Mouse (Mus musculus) ES-E14 (cell line): ENCODE results near the gene Zrsr1. TPM values are rescaled to one million over a fixed set of nuclear protein-coding genes. Genes with fewer than 3 reads are reported as not detected.

Source experiments
- DNase-seq: peaks from one replicate; pipeline ENCODE4 v3.0.0-alpha.2; 2013; ENCODE audit warnings: low read depth, low spot score
- H3K27ac ChIP-seq: 2 replicates; pipeline ENCODE4 v1.5.1; 2012; ENCODE audit warnings: low read depth, mild to moderate bottlenecking, low read length, moderate library complexity, mixed read lengths; ENCODE audit not compliant: poor library complexity, insufficient read depth, severe bottlenecking
- H3K36me3 ChIP-seq: 2 replicates; pipeline ENCODE4 v1.6.1; 2012; ENCODE audit warnings: mild to moderate bottlenecking, low read length, moderate library complexity, mixed read lengths; ENCODE audit not compliant: control insufficient read depth, poor library complexity, insufficient read depth, severe bottlenecking
- H3K4me1 ChIP-seq, 2 experiments: fragments of 150-350 bp in 1 of 2; sonication (generic) in 1 of 2; 2 replicates each; pipeline ENCODE4 v1.6.1; 2012; ENCODE audit warnings: low read length in 2 of 2, mild to moderate bottlenecking in 1 of 2, mixed read lengths in 1 of 2; ENCODE audit not compliant: control insufficient read depth in 2 of 2, insufficient read depth in 2 of 2, poor library complexity in 1 of 2
- H3K4me3 ChIP-seq, 2 experiments: fragments of 150-350 bp in 1 of 2; sonication (generic) in 1 of 2; 2 replicates each; pipeline ENCODE4 v1.5.1; 2012; ENCODE audit warnings: low read length in 2 of 2, low read depth in 1 of 2, mild to moderate bottlenecking in 1 of 2, mixed read lengths in 1 of 2; ENCODE audit not compliant: insufficient read depth in 1 of 2, poor library complexity in 1 of 2, severe bottlenecking in 1 of 2
- H3K9ac ChIP-seq: 2 replicates; pipeline ENCODE4 v1.6.1; 2012; ENCODE audit warnings: low read depth, mild to moderate bottlenecking, low read length, mixed read lengths; ENCODE audit not compliant: poor library complexity, insufficient read depth, severe bottlenecking
- H3K9me3 ChIP-seq: fragments of 150-350 bp; sonication (generic); 2 replicates; pipeline ENCODE4 v1.6.1; 2012; ENCODE audit warnings: low read depth, mild to moderate bottlenecking, low read length; ENCODE audit not compliant: control insufficient read depth, insufficient read depth
- CHD2 ChIP-seq: IDR thresholded peaks from 2 replicates; pipeline ENCODE4 v1.6.1; 2014; ENCODE audit warnings: mild to moderate bottlenecking, low read depth, low read length, inconsistent platforms
- HCFC1 ChIP-seq: IDR thresholded peaks from 2 replicates; pipeline ENCODE4 v1.6.1; 2012; ENCODE audit warnings: low read length, inconsistent platforms, borderline replicate concordance; ENCODE audit not compliant: insufficient read depth
- MAFK ChIP-seq: IDR thresholded peaks from 2 replicates; pipeline ENCODE4 v1.6.1; 2014; ENCODE audit warnings: mild to moderate bottlenecking, low read depth, low read length, inconsistent platforms; ENCODE audit not compliant: insufficient read depth
- ZC3H11A ChIP-seq: IDR thresholded peaks from 2 replicates; pipeline ENCODE4 v1.6.1; 2012; ENCODE audit warnings: low read depth, mild to moderate bottlenecking, inconsistent platforms, low read length, borderline replicate concordance
- ZNF384 ChIP-seq: IDR thresholded peaks from 2 replicates; pipeline ENCODE4 v1.6.1; 2012; ENCODE audit warnings: low read depth, low read length, inconsistent platforms
- in situ Hi-C, 2 experiments: fragments of 600-800 bp; cut with MboI; formaldehyde crosslinking; loops; one replicate each; pipeline ENCODE4 v1.15.1; 2025; ENCODE audit warnings: low sequenced_read_pairs in 2 of 2, inconsistent platforms in 1 of 2; ENCODE audit not compliant: unreplicated experiment in 2 of 2
- total RNA-seq: library from RNA; depleted of rRNA; stranded (reverse); fragments of 300-350 nt; gene quantifications from 2 replicates; pipeline ENCODE4 v1.2.3, GENCODE M21; 2012

Zrsr1 gene
- total RNA-seq, 1 experiment, result 18.0 TPM

GRCm38 (mm10) chr11:23013580-23014294 lies 41.9 kb downstream of the Zrsr1 start:
- in situ Hi-C loops, result no loop called here
- no peak overlapping the region for H3K4me3 ChIP-seq
- TF ChIP-seq MAFK, result no peak
- peak; percentile 91 for TF ChIP-seq ZC3H11A
- no peak for DNase-seq
- H3K27ac ChIP-seq, result no peak overlapping the region
- H3K36me3 ChIP-seq, result no peaks in the 10 kb centered on the region
- H3K9me3 ChIP-seq, result no peaks in the 10 kb centered on the region
- H3K9ac ChIP-seq, result no peak overlapping the region
- no peaks in the 10 kb centered on the region for H3K4me1 ChIP-seq

DNA sequence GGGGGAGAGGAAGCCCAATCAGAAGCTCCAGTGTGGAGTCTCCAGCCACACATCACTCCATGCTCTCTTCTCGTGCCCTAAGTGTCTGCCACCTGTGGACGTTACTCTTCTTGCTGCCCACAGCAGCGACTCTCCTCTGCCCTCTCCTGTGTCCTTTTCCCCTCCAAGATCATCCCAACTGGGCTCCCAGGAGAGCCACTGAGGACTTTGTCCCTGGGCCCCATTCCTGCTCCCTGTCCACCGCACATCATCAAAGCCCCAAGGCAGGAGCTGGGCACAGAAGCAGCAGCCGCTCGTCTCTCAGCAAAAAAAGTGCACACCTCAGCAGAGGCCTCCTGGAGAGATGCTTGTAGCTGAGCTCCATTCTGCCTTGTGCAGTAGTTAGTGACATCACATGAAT lies 43.2 kb downstream of the Zrsr1 start:
- Histone ChIP-seq H3K4me3 (no peak overlapping the region), H3K36me3 (no peaks in the 10 kb centered on the region), H3K9ac (no peak overlapping the region), H3K27ac (no peak overlapping the region), H3K9me3 (no peaks in the 10 kb centered on the region), H3K4me1 (no peaks in the 10 kb centered on the region)
- no peak for TF ChIP-seq ZNF384
- TF ChIP-seq ZC3H11A, result no peak
- no peak for TF ChIP-seq HCFC1
- in situ Hi-C loops, result no loop called here
- no peak for DNase-seq

GRCm38 (mm10) chr11:23017943-23018342 lies 46.1 kb downstream of the Zrsr1 start:
- DNase-seq, result no peak
- H3K36me3 ChIP-seq, result no peaks in the 10 kb centered on the region
- no peak for TF ChIP-seq MAFK
- TF ChIP-seq CHD2, result no peak
- TF ChIP-seq ZNF384, result no peak
- no peak for TF ChIP-seq ZC3H11A
- no peak for TF ChIP-seq HCFC1
- no peak overlapping the region for H3K4me3 ChIP-seq
- H3K27ac ChIP-seq, result no peak overlapping the region
- no peak overlapping the region for H3K9ac ChIP-seq
- H3K4me1 ChIP-seq, result no peaks in the 10 kb centered on the region
- in situ Hi-C loops, result no loop called here
- no peaks in the 10 kb centered on the region for H3K9me3 ChIP-seq

- in situ Hi-C loops, result no loop called here
Measured at GRCm38 (mm10) chr11:23020116-23020770, 48.4 kb downstream of the Zrsr1 start.

More at GRCm38 (mm10) chr11:23020116-23020770, 48.4 kb downstream of the Zrsr1 start:
- DNase-seq, result no peak
- no peaks in the 10 kb centered on the region for H3K9me3 ChIP-seq
- H3K27ac ChIP-seq, result no peak overlapping the region
- TF ChIP-seq MAFK, result no peak
- no peak for TF ChIP-seq HCFC1
- TF ChIP-seq ZC3H11A, result no peak
- TF ChIP-seq CHD2, result no peak
- H3K36me3 ChIP-seq, result no peaks in the 10 kb centered on the region
- peak overlapping the region; percentile 37; the same call in 1 of the 2 replicates for H3K9ac ChIP-seq
- peak overlapping the region; percentile 19 to 22; a peak in 1 of 4 replicates for H3K4me3 ChIP-seq
- no peaks in the 10 kb centered on the region for H3K4me1 ChIP-seq
